Comparison of ENCODE assay signal across 8 mouse cellular contexts in genomic region chr3:33142901-33143461, GRCm38 (mm10). TPM values are rescaled to one million over a fixed set of nuclear protein-coding genes. Genes with fewer than 3 reads are reported as not detected.
DNase-seq lines count a peak whose midpoint lies in the region; ATAC-seq and TF ChIP-seq lines count a peak whose summit lies in the region.

TSS of gene Pex5l (minus strand) at chr3:33143247.

- peak within 1 kb of the TSS; percentile 43 for H3K9ac ChIP-seq in embryonic facial prominence, embryonic 11.5 days (replicated peaks; ENCODE audit: low read length)
- peak within 1 kb of the TSS; percentile 52 for H3K9ac ChIP-seq in heart, embryonic 12.5 days
- no peak within 1 kb of the TSS for H3K9ac ChIP-seq in kidney, embryonic 15.5 days
- H3K9ac ChIP-seq in limb, embryonic 14.5 days (ENCODE audit: low read depth, low read length, severe bottlenecking), result peak within 1 kb of the TSS; percentile 13; the same call in 1 of the 2 replicates
- H3K9ac ChIP-seq in neural tube, embryonic 14.5 days (replicated peaks; ENCODE audit: low read depth, low read length), result peak within 1 kb of the TSS; percentile 64

- peaks cover 6% of the 10 kb centered on the region for H3K27me3 ChIP-seq in embryonic facial prominence, embryonic 11.5 days (ENCODE audit: control insufficient read depth, insufficient read depth, low read length)
- peaks cover 35% of the 10 kb centered on the region for H3K27me3 ChIP-seq in heart, embryonic 12.5 days (replicated peaks)
- peaks cover 34% of the 10 kb centered on the region for H3K27me3 ChIP-seq in kidney, embryonic 15.5 days
- H3K27me3 ChIP-seq in limb, embryonic 14.5 days (ENCODE audit: control insufficient read depth, insufficient read depth, low read length), result peaks cover 19% of the 10 kb centered on the region
- 0 out of 2 replicates have a peak, but pooled peaks cover 3% of the 10 kb centered on the region for H3K27me3 ChIP-seq in neural tube, embryonic 14.5 days (ENCODE audit: control insufficient read depth, insufficient read depth, low read length)

- no peak within 1 kb of the TSS for H3K27ac ChIP-seq in embryonic facial prominence, embryonic 11.5 days (replicated peaks; ENCODE audit: low read depth, low read length)
- no peak within 1 kb of the TSS for H3K27ac ChIP-seq in heart, embryonic 12.5 days (ENCODE audit: poor library complexity, severe bottlenecking)
- no peak within 1 kb of the TSS for H3K27ac ChIP-seq in kidney, embryonic 15.5 days
- no peak within 1 kb of the TSS for H3K27ac ChIP-seq in limb, embryonic 14.5 days (replicated peaks; ENCODE audit: low read depth, low read length)
- peak within 1 kb of the TSS; percentile 57; the same call in 1 of the 2 replicates for H3K27ac ChIP-seq in neural tube, embryonic 14.5 days (ENCODE audit: low read depth, low read length)

- peak; percentile 88 for ATAC-seq in embryonic facial prominence, embryonic 11.5 days (replicated peaks; ENCODE audit: insufficient number of reproducible peaks, low FRiP score, low TSS enrichment, low read depth)
- ATAC-seq in heart, embryonic 12.5 days (ENCODE audit: insufficient number of reproducible peaks, low FRiP score), result peak; percentile 86
- ATAC-seq in kidney, embryonic 15.5 days (replicated peaks; ENCODE audit: low FRiP score), result peak; percentile 98
- ATAC-seq in limb, embryonic 14.5 days (ENCODE audit: low FRiP score, low read depth), result peak; percentile 90
- ATAC-seq in neural tube, embryonic 14.5 days (ENCODE audit: low read depth), result peak; percentile 94

- H3K9me3 ChIP-seq in embryonic facial prominence, embryonic 11.5 days (replicated peaks; ENCODE audit: control insufficient read depth, low read length), result no peaks in the 10 kb centered on the region
- H3K9me3 ChIP-seq in heart, embryonic 12.5 days (replicated peaks), result no peaks in the 10 kb centered on the region
- H3K9me3 ChIP-seq in kidney, embryonic 15.5 days (replicated peaks), result no peaks in the 10 kb centered on the region
- H3K9me3 ChIP-seq in limb, embryonic 14.5 days (ENCODE audit: control insufficient read depth, low read length), result no peaks in the 10 kb centered on the region
- no peaks in the 10 kb centered on the region for H3K9me3 ChIP-seq in neural tube, embryonic 14.5 days (ENCODE audit: control insufficient read depth, low read length)

- TF ChIP-seq POLR2A in lung, adult 2 months (IDR thresholded peaks at IDR 0.05; ENCODE audit: borderline replicate concordance, extremely low read depth, low read depth, low read length), result no peak
- TF ChIP-seq POLR2A in limb, embryonic 14.5 days (IDR thresholded peaks at IDR 0.05; ENCODE audit: borderline replicate concordance, extremely low read depth, insufficient read depth, insufficient read length), result no peak

- WGBS in lung, adult 2 months, result 2% methylated on average over 88 of the region's 88 CpGs
- under 1% methylated on average over 63 of the region's 88 CpGs for WGBS in embryonic facial prominence, embryonic 11.5 days
- under 1% methylated on average over 81 of the region's 88 CpGs for WGBS in heart, embryonic 12.5 days
- WGBS in kidney, embryonic 15.5 days, result under 1% methylated on average over 87 of the region's 88 CpGs
- WGBS in limb, embryonic 14.5 days, result under 1% methylated on average over 44 of the region's 88 CpGs
- under 1% methylated on average over 56 of the region's 88 CpGs for WGBS in neural tube, embryonic 14.5 days

- H3K4me1 ChIP-seq in lung, adult 2 months (ENCODE audit: control insufficient read depth, insufficient read depth, low read length), result no peaks in the 10 kb centered on the region
- H3K4me1 ChIP-seq in embryonic facial prominence, embryonic 11.5 days (ENCODE audit: control insufficient read depth, insufficient read depth, low read length), result peaks cover 4% of the 10 kb centered on the region; the same call in 1 of the 2 replicates
- H3K4me1 ChIP-seq in heart, embryonic 12.5 days (replicated peaks), result peaks cover 7% of the 10 kb centered on the region; the same call in 1 of the 2 replicates
- H3K4me1 ChIP-seq in kidney, embryonic 15.5 days, result peaks cover 9% of the 10 kb centered on the region
- peaks cover 6% of the 10 kb centered on the region; the same call in 1 of the 2 replicates for H3K4me1 ChIP-seq in limb, embryonic 14.5 days (ENCODE audit: control insufficient read depth, insufficient read depth, low read length)
- H3K4me1 ChIP-seq in neural tube, embryonic 14.5 days (ENCODE audit: control insufficient read depth, insufficient read depth, low read length), result no peaks in the 10 kb centered on the region

- H3K4me3 ChIP-seq in lung, adult 2 months (replicated peaks; ENCODE audit: extremely low read depth, low read depth, low read length), result peak within 1 kb of the TSS; percentile 11
- H3K4me3 ChIP-seq in embryonic facial prominence, embryonic 11.5 days (ENCODE audit: low read depth, low read length), result peak within 1 kb of the TSS; percentile 55
- peak within 1 kb of the TSS; percentile 68 for H3K4me3 ChIP-seq in heart, embryonic 12.5 days
- H3K4me3 ChIP-seq in kidney, embryonic 15.5 days (replicated peaks), result peak within 1 kb of the TSS; percentile 64
- peak within 1 kb of the TSS; percentile 48 for H3K4me3 ChIP-seq in limb, embryonic 14.5 days (replicated peaks; ENCODE audit: low read length)
- H3K4me3 ChIP-seq in neural tube, embryonic 14.5 days (ENCODE audit: low read depth, low read length), result peak within 1 kb of the TSS; percentile 69

- peak within 1 kb of the TSS; percentile 92 for H3K4me2 ChIP-seq in embryonic facial prominence, embryonic 11.5 days (ENCODE audit: low read depth, low read length)
- peak within 1 kb of the TSS; percentile 83 for H3K4me2 ChIP-seq in heart, embryonic 12.5 days
- peak within 1 kb of the TSS; percentile 90 for H3K4me2 ChIP-seq in kidney, embryonic 15.5 days
- peak within 1 kb of the TSS; percentile 55 for H3K4me2 ChIP-seq in limb, embryonic 14.5 days (replicated peaks; ENCODE audit: low read depth, low read length, severe bottlenecking)
- peak within 1 kb of the TSS; percentile 77 for H3K4me2 ChIP-seq in neural tube, embryonic 14.5 days (ENCODE audit: low read depth, low read length)

- no peak for DNase-seq in lung, adult 2 months
- no peak for DNase-seq in lung, postnatal 36 days
- peak; percentile 85 for DNase-seq in embryonic facial prominence, embryonic 11.5 days (ENCODE audit: low spot score)
- DNase-seq in limb, embryonic 14.5 days (ENCODE audit: low spot score), result peak; percentile 75
- DNase-seq in urinary bladder, postnatal 36 days (ENCODE audit: low spot score in 2 of 2), result peak; percentile 18 to 25

- H3K36me3 ChIP-seq in embryonic facial prominence, embryonic 11.5 days (replicated peaks; ENCODE audit: control insufficient read depth, insufficient read depth, low read depth, low read length), result no peaks in the 10 kb centered on the region
- H3K36me3 ChIP-seq in heart, embryonic 12.5 days, result no peaks in the 10 kb centered on the region
- no peaks in the 10 kb centered on the region for H3K36me3 ChIP-seq in kidney, embryonic 15.5 days
- no peaks in the 10 kb centered on the region for H3K36me3 ChIP-seq in limb, embryonic 14.5 days (ENCODE audit: control insufficient read depth, insufficient read depth, low read length)
- no peaks in the 10 kb centered on the region for H3K36me3 ChIP-seq in neural tube, embryonic 14.5 days (ENCODE audit: control insufficient read depth, insufficient read depth, low read length)

- TF ChIP-seq CTCF in lung, adult 2 months (IDR thresholded peaks at IDR 0.05; ENCODE audit: insufficient read depth, low read length), result no peak

RNA-seq across cellular contexts. Expression of gene Pex5l, which starts in this region (rescaled TPM):
- polyA plus RNA-seq in lung, adult 2 months (2012; rRNA removed), result 0.26 and 0.60 TPM in 2 replicates
- polyA plus RNA-seq in embryonic facial prominence, embryonic 11.5 days (2014; fragmentation: Nextera tagmentation; extraction: Ambion mirVana), result 1.9 and 3.3 TPM in 2 replicates
- 0.10 TPM in 1 of 2 replicates, not detected in the other for polyA plus RNA-seq in heart, embryonic 12.5 days (2016; fragmentation: Nextera tagmentation; extraction: Ambion mirVana)
- 0.23 and 0.45 TPM in 2 replicates for polyA plus RNA-seq in kidney, embryonic 15.5 days (2015; fragmentation: Nextera tagmentation; extraction: Ambion mirVana)
- polyA plus RNA-seq in limb, embryonic 14.5 days (2012; rRNA removed), result 2.8 and 3.0 TPM in 2 replicates
- polyA plus RNA-seq in limb, embryonic 14.5 days (2014; fragmentation: Nextera tagmentation; extraction: Ambion mirVana), result 0.51 and 0.59 TPM in 2 replicates
- polyA plus RNA-seq in neural tube, embryonic 14.5 days (2014; fragmentation: Nextera tagmentation; extraction: Ambion mirVana), result 6.1 and 7.2 TPM in 2 replicates

Comparison
In these comparisons a context has a peak if more than half of its experiments do, and no peak if none do; other contexts are left out.
1. Peak in ATAC-seq, H3K4me3 ChIP-seq, H3K9ac ChIP-seq and H3K4me2 ChIP-seq in heart, embryonic 12.5 days; RNA of the gene not detected or under 1 TPM.
2. Peak in ATAC-seq, H3K4me3 ChIP-seq and H3K4me2 ChIP-seq in kidney, embryonic 15.5 days; RNA of the gene not detected or under 1 TPM.
3. DNase-seq: peak in embryonic facial prominence, embryonic 11.5 days (single experiment), limb, embryonic 14.5 days (single experiment) and urinary bladder, postnatal 36 days (2 of 2); none in lung, adult 2 months (single experiment) and lung, postnatal 36 days (single experiment).
4. H3K4me3 ChIP-seq: peak in every context shown above with its lines; median percentile 69 in neural tube, embryonic 14.5 days; 68 in heart, embryonic 12.5 days; 64 in kidney, embryonic 15.5 days; 55 in embryonic facial prominence, embryonic 11.5 days; 48 in limb, embryonic 14.5 days; 11 in lung, adult 2 months.
5. Peak in every context shown above with its lines, with median percentiles within 50 percentile points of each other: ATAC-seq and H3K4me2 ChIP-seq.